Mouse (Mus musculus) cerebellum, postnatal 36 days (tissue): ENCODE data around the gene Sapcd2.
A peak's percentile ranks its signal among the peaks of the same experiment; 100 is the strongest.
"Not testable (repeated sequence)": the region's sequence is repeated elsewhere in the genome, so short reads cannot be mapped to it uniquely, and the experiment has no call there.

Source experiments
- DNase-seq, 2 experiments: peaks; one replicate each; pipeline ENCODE4 v3.0.0; 2021 to 2022; ENCODE audit warnings: mixed read lengths in 2 of 2

Sapcd2 gene

DNA sequence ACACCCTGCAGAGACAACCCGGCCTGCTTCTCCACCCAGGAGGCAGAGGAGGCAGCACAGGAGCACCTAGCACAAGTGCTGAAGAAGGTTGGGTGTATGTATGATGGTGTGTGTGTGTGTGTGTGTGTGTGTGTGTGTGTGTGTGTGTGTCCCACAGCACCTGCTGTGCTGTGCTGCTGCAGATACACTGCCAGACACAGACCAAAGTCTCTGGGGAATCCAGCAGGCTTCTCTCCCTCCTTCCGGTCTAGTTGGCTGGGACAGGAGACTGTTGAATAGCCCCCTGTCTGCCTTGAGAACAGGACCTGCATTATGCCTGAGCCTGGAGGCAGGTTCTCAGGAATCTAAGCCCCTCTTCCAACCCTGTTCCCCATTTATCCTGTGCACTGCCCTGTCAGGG lies 1.3 kb downstream of the Sapcd2 start:
- no peak for DNase-seq

DNA sequence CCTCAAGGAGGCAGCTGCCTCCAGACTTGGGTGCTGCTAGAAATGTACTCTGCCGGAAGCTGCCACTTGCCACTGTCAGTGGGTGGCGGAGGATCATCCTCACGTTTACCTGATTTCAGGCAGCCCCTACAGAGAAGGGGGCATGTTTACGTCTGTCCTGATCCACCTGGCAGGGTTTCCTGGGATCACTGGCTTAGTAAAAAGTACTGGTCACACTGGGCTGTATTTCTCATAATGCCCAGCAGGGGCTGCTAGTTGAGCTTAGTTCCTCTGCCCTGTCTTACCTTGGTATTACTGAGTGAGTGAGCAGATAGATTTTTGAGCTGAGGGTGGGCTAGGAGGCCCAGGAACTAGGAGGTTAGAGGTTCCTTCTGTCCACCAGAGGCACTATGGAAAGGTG lies 4.5 kb downstream of the Sapcd2 start:
- DNase-seq: peak; percentile 73 to 77

DNA sequence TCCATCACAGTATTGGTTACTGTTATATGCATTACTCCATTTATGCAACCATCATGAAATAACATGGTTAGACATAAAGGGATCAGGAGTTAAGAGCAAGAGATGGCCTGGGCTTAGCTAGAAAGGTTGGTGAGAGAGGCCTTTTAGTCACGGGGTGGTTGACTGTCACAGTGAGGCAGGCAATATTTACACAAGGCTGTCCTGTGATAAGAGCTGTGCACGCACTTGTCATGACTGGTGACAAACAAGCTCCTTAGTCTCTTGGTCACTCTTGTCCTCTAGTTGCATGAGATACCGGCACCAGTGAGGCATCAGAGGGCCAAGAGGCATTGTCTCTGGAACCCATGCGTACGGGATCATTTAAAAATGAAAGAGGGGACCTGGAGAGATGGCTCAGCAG lies 12.4 kb downstream of the Sapcd2 start:
- no peak for DNase-seq

DNA sequence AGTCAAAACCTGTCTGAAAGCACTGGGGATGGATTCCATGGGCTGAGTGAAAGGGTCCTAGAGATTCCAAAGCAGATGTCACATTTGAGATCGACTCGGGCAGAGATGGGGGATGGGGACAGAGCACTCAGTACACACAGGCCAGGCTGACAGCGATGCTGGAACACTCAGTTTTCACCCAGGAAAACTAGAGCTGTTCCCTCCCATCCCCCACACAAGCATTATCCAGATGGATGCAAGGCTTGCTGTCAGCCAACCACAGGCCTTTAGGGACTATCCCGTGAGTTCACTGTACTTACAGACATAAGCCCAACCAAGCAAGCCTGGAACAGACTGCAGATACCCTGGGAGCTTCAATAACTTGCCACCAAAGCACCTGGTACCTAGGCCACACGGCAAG lies 19.1 kb downstream of the Sapcd2 start:
- DNase-seq: no peak

DNA sequence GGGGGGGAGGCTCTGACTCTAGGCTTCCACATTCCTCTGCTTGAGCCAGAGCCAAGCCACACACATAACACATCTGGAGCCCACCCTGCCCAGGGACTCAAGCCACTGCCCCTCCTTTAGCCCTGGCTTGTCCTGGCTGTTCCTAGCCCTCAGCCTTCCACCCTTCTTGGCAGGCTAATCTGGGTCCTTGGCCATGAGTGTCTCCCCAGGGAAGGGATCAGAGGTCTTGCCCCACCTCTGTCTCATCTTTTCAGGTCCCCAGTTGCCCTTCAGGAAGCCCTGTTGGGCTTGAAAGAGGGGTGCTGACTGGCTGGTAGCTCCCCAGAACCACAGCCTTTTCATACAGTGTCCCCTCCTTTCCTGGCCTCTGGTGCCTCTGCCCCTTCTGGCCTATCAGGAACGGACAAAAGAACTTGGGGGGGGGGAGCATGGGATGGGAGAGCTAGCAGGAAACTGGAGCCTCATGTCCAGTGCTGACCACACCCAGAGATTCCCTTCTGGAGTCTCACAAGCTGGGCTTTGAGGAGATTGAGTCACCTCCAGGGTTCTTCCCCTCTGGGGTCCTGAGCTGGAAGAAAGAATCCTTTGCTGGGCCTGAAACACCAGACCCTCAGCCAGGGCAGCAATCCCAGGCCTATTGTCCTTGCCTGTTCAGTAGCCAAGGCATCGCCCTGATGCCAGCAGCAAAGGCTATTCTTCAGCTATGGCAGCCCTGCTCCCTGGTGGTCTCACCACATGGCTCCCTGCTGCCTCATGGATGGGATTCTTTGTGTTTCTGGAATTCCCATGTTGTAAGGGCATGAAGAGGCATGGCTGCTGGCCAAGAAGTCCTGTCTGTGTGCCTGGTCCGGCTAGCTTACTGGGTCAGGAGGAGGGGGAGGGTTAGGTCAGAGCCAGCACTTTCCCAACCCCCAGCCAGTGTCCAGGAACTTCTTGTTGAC lies 22.4 kb downstream of the Sapcd2 start:
- peak in 1 of 2 experiments; percentile 39 for DNase-seq

DNA sequence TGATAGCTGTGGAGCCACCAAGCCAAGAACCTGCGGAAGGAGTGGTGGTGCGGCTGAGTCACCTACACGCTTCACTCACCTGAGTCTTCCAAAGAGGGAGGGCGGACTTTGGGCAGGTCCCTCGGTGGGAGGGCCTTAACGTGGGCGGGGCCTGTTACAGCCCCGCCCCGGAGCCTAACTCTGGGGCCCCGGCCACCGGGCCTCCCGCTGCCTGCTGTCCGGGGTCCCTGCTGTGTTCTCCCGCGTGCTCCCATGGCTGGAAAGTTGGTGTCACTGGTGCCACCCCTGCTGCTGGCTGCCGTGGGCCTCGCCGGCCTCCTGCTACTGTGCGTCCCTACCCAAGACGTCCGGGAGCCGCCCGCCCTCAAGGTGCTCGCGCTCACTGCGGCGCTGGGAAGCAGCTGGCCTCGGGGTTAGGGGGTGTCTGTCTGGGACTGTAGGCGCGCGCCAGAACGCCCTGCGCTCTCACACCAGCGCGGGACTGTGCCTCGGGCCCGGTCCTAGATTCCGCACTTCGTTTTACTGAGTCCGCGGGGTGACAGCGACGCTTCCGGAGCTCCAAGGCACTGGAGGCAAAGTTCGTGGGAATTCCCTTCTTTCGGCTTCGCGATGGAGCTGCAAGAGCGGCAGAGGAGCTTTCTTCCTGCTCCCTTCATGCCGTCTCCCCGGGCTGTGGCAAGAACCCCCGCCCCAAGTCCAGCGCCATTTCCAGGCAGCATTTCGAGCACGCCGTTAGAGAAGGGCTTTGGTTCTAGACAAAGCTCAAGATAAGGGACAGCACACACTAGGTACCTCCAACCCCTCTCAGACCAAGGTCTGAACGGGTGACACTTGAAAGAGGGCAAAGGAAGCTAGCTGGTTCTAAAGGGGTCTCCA lies 23.8 kb downstream of the Sapcd2 start, which contains the start of gene Entpd2:
TSS of gene Entpd2 (plus strand) at position 154 of the 876 bp plus-strand sequence.
- peak; percentile 45 to 49 for DNase-seq

DNA sequence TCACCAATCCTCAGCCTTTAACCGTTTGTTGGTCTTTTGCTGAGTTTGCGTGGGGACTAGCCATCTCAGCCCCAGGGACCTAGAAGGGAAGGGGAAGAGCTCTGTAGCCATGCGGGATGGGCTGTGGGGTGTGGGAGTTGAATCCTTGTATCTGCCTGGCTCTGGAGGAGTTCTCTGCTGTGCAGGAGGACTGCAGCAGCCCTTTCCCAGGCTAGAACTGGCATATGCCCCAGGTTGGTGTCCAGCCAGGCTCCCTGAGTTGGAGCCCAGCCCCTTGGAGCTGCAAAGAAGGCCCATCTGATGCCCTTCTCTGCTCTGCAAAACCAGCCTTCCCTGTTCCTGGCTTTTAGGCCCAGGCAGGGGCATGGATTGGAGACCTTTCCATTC lies 24.5 kb downstream of the Sapcd2 start:
- DNase-seq: peak; percentile 69 to 78

DNA sequence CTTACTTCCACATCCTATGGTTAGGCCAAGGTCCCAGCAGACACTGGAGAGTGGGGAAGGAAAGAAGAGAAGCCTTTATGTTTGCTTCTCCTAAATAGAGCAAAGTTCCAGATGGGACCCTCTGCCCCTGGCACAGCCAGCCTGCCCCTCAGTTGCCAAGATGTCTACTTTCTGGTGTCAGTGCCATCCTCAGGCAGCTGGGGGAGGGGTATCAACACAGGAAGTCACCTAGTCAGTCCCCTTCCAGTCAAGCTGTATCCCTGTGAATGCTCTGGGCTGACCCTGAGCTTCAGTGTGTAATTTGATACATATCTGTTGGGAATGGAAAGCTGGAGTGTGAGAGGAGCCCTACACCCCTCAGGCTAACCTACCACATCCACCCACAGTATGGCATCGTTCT lies 24.9 kb downstream of the Sapcd2 start:
- no peak for DNase-seq

DNA sequence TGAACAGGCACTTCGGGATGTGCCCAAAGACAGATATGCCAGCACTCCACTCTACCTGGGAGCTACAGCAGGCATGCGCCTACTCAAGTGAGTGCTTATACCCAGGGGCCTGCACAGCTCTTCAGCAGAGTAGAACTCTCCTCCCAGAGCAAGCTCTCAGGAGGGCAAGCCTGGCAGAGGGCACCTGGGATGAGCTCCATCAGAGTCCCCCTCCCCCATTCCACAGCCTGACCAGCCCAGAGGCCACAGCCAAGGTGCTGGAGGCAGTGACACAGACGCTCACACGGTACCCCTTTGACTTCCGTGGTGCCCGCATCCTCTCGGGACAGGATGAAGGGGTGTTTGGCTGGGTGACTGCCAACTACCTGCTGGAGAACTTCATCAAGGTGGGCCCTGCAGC lies 25.9 kb downstream of the Sapcd2 start:
- no peak for DNase-seq

DNA sequence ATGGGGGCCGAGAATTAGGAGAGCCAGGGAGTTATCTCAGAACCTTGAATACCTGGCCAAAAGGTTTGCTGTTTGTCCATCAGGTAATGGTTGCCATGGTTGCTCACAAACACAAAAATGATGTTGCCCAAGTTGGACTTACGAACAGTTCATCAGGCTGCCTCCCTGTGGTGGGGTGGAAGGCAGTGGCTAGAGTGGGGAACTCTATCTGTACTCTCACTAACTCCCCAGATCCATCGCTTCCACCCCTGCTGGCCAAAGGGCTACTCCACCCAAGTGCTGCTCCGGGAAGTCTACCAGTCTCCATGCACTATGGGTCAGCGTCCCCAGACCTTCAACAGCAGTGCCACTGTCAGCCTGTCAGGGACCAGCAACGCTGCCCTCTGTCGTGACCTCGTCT lies 26.9 kb downstream of the Sapcd2 start, which contains the start of gene Npdc1:
TSS of gene Npdc1 (plus strand) at position 301 of the 400 bp plus-strand sequence.
- no peak for DNase-seq

DNA sequence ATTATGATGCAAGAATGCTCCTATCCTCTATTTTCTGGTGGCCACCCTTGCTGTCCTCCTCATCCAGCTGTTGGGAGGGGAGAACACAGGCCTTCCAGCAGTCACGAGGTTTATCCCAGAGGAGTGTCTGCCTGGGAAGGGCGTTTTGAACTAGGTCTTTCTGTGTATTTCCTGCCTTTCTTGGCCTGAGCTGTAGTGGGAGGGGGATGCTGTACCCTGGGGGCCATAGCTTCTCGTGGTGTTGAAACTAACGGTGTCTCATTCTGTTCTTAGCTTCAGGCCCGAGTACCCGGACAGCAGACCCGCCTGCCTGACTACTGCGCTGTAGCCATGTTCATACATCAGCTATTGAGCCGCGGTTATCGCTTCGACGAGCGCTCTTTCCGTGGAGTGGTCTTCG lies 28.2 kb downstream of the Sapcd2 start:
- no peak for DNase-seq

DNA sequence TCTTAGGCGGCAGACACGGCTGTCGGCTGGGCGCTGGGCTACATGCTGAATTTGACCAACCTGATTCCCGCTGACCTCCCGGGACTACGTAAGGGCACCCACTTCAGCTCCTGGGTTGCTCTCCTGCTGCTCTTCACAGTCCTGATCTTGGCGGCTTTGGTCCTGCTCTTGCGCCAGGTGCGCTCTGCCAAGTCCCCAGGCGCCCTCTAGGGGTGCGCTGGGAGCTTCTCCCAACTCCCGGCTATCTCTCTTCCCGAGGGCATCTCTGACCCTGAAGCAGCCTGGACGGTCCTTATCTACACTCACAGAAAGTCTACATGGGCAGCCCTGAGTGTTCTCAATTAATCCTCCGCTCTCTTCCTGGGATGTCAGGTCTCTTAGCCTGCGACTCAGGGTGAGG lies 28.6 kb downstream of the Sapcd2 start:
- DNase-seq: peak; percentile 74 to 78

DNA sequence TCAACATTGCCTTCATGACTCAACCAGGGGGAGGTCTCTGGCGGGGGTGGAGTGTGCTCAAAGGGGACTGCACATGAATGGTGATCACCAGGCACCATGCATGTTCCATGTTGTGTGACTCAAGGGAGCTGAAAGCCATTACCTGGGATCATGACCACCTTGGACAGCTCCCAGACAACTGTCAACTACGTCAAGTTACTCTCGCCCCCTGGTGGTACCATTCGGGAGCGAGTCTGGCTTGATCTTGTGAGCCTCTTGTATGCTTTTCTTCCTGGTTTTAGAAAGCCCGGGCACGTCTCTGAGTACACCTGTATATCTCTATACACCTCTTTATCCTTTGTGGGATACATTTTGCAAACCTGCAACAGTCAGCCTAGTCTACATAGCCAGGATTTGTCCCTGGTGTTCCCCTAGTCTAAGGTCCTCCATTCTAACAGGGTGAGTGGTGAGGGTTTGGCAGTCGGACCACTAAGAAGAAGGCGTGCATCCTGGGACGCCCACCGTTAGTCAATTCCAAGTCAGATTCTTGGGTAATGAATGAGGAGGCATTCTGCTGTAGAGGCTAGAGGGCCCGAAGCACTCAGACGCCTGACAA lies 30.4 kb downstream of the Sapcd2 start:
- peak; percentile 77 to 78 for DNase-seq

DNA sequence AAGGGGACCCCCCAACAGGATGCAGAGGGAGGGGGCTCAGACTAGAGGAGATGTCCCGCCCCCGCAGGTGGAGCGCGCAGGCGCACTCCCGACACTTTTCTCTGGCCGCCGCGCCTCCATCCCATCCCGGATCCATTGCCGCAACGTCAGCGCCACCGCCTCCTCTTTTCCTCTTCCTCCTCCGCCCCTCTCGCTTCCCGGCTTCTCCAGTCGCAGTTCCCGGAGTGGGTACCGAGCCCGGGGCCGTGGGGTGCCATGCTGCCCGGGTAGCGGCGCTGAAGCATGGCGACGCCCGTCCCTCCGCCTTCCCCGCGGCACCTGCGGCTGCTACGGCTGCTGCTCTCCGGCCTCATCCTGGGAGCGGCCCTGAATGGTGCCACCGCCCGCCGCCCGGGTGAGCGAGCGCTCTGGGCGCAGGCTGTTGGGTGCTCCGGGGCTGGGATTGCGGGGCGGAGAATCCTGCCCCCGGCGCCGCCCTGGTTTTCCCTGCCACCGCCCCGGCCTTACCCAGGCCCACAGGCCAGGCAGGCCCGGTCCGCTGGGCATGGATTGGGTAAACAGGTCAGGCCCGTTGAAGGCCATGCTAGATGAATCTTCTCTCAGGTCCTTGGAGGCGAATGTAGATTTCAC lies 31.0 kb downstream of the Sapcd2 start:
- DNase-seq: peak; percentile 91

DNA sequence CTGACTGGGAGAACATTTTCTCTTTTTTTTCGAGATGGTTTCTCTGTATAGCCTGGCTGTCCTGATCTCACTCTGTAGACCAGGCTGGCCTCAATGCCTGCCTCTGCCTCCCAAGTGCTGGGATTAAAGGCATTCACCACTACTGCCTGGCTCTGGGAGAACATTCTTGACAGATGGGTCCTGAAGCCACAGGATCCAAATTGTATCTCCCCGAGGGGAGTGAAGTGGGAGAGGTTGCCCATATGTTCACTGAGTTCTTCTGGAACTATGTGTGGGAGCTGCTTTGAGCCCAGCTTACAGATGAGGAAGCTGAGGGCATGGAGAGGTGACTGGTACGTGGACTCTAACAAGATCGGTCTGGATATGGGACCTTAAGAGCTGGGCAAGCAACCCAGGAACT lies 31.9 kb downstream of the Sapcd2 start:
- no peak for DNase-seq

DNA sequence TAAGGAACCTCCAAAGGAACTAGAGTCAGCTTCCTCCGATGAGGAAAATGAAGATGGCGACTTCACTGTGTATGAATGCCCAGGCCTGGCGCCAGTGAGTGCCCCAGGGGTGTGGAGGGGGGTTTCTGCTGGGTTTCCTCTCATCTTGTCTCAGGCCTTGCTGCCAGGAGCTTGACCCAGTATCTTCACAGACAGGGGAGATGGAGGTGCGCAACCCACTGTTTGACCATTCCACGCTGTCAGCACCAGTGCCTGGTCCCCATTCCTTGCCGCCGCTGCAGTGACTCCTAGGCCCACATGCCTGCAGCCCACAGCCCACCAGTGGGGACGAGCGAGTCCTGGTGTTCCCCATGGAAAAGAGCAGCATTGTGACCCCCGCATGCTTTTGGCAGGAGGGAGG lies 36.8 kb downstream of the Sapcd2 start:
- no peak for DNase-seq

DNA sequence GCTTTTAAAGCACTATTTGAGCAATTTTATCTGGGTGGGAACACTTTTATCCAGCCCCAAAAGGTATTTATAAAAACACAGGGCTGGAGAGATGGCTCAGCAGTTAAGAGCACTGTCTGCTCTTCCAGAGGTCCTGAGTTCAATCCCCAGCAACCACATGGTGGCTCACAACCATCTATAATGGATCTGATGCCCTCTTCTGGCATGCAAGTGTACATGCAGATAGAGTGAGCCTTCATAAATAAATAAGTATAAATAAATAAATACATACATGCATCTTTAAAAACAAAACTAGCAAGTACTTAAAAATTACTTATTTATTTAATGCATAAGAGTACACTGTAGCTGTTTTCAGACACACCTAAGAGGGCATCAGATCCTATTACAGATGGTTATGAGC lies 41.3 kb downstream of the Sapcd2 start:
- not testable (repeated sequence) for DNase-seq

DNA sequence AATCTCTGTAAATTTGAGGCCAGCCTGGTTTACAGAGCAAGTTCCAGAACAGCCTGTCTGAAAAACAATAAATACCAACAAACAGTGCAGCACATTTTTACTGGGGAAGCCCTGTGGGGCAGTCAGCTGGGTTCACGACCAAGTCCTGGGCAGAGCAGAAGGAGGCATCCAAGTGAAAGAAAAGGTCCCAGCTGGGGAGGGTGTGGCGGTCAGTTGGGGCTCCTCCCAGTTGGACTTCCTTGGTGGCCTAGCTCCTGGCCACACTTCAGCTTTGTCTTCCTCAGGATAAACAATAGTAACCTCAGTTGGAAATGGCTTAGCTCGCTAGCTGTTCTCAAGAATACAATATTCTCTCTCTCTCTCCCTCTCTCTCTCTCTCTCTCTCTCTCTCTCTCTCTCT lies 45.3 kb downstream of the Sapcd2 start:
- peak in 1 of 2 experiments; percentile 22 for DNase-seq

DNA sequence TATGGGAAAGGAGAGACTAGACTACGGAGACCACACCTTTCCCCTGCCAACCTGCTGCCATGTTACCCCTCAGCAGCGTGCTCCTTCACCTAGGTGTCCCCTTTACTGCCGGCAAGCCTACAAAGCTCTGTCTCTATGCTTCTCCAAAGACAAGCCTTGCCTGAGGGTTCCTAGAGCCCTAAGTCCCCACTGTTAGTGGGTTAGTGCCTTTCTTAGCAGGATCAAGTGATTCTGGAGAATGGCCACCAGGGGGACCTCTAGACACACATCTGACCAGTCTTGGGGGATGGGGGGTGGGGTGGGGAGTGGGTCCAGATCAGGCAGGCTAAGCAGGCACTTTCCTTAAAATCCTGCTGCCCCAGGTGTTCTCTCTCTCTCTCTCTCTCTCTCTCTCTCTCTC lies 49.8 kb downstream of the Sapcd2 start:
- peak; percentile 61 to 64 for DNase-seq

DNA sequence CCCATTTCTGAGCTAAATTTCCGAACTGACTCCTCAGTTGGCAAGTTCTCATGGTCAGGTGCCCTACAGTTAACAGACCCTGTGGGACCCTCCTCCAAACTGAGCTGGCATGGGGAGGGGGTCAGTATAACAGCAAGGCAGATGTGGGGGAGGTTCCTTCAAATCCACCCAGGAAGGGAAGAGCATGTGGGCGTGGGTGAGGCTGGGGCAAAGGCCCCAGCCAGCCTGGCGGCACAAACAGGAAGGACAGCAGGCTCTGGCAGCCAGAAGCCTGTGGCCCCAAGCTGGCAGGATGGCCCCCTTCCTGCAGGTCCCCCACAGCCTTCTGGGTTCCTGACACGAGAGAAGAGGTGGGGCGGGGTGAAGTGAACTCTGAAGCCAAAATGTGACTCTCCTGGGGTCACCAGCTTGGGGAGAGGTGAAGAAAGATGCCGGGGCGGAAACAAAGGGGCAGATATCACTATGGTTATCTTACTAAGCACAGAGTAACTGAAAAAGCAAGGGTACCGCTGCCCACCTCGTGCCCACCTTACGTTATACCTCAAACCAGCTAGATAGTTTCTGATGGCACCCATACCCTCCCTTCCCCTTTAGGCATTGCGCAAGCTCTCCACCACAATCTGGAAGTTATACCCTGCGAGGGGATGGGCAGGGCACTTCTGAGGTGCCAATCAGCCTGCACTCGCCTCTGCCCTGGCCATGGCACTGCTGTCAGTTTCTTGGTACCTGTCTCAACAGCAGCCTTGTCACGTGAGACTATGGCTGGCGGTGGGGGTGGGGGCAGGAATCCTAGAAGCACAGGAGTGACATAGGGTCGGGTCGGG lies 50.7 kb downstream of the Sapcd2 start, which contains the start of gene Fut7:
TSS of gene Fut7 (plus strand) at position 681 of the 824 bp plus-strand sequence.
- DNase-seq: peak in 1 of 2 experiments; percentile 20

DNA sequence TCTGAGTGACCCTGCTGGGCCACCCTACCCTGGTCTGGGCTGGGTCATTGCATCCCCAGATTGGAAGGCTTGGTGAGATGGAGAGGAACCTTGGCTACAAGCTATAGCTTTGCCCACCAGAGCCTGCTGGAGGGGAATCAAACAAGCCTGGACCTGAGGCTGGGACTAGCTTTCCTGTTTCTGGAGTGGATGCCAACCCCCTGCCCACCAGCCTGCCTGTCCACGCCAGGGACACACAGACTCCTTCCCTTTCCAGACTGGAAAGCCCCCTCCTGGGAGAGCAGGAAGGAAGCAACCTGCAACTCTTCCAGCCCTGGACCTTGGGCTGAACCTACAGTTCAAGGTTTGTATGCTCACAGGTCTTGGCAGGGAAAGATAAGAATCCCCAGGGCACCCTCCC lies 51.5 kb downstream of the Sapcd2 start:
- no peak for DNase-seq

DNA sequence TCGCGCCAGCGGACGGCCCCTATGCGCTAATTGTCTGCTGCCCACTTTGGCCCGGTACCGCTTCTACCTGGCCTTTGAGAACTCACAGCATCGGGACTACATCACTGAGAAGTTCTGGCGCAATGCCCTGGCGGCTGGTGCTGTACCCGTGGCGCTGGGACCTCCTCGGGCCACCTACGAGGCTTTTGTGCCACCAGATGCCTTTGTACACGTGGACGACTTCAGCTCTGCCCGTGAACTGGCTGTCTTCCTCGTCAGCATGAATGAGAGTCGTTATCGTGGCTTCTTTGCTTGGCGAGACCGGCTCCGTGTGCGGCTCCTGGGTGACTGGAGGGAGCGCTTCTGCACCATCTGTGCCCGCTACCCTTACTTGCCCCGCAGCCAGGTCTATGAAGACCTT lies 53.4 kb downstream of the Sapcd2 start:
- DNase-seq: peak; percentile 55 to 58
